Mouse (Mus musculus) thymus, adult 2 months (tissue): ENCODE measurements at regions not wholly inside any gene's neighbourhood (a gene's known extent, or its start where the extent isn't known, plus 50 kb on each side); places are given as distances from the start of the nearest gene placed in this dataset.

ENCODE experiments used
- DNase-seq: peaks from one replicate; pipeline ENCODE4 v3.0.0; 2021
- H3K27ac ChIP-seq: fragments of 200-500 bp; 2 replicates; pipeline ENCODE4 v1.5.1; 2012; ENCODE audit warnings: low read length, control low read depth; ENCODE audit not compliant: control insufficient read depth, insufficient read depth
- H3K27me3 ChIP-seq: fragments of 200-500 bp; 2 replicates; pipeline ENCODE4 v1.6.1; 2012; ENCODE audit warnings: mild to moderate bottlenecking, low read length, moderate library complexity, mixed read lengths; ENCODE audit not compliant: control insufficient read depth, insufficient read depth
- H3K36me3 ChIP-seq: fragments of 200-500 bp; 2 replicates; pipeline ENCODE4 v1.6.1; 2012; ENCODE audit warnings: mild to moderate bottlenecking, low read length, moderate library complexity; ENCODE audit not compliant: control insufficient read depth, insufficient read depth
- H3K4me1 ChIP-seq: fragments of 200-500 bp; replicated peaks from 2 replicates; pipeline ENCODE4 v1.6.1; 2012; ENCODE audit warnings: low read length; ENCODE audit not compliant: control insufficient read depth, insufficient read depth
- H3K4me3 ChIP-seq: fragments of 200-500 bp; 2 replicates; pipeline ENCODE4 v1.5.1; 2012; ENCODE audit warnings: mild to moderate bottlenecking, low read length, control low read depth, moderate library complexity; ENCODE audit not compliant: control insufficient read depth, insufficient read depth
- CTCF ChIP-seq: fragments of 200-500 bp; IDR thresholded peaks from 2 replicates; pipeline ENCODE4 v1.5.1; 2012; ENCODE audit warnings: mild to moderate bottlenecking, control low read depth, low read length, moderate library complexity, borderline replicate concordance; ENCODE audit not compliant: control insufficient read depth, poor library complexity, insufficient read depth; ENCODE audit errors: extremely low read depth
- POLR2A ChIP-seq: fragments of 200-500 bp; IDR thresholded peaks from 2 replicates; pipeline ENCODE4 v1.6.1; 2012; ENCODE audit warnings: mild to moderate bottlenecking, low read length, control low read depth, moderate library complexity; ENCODE audit not compliant: control insufficient read depth, poor library complexity, insufficient read depth; ENCODE audit errors: extremely low read depth
- WGBS: fragments of 180-500 bp; shearing (Covaris S2); methylation state at CpG from one replicate; pipeline ENCODE4 v1.1.7; 2018; 5-methylcytosine and 5-hydroxymethylcytosine counted together

DNA sequence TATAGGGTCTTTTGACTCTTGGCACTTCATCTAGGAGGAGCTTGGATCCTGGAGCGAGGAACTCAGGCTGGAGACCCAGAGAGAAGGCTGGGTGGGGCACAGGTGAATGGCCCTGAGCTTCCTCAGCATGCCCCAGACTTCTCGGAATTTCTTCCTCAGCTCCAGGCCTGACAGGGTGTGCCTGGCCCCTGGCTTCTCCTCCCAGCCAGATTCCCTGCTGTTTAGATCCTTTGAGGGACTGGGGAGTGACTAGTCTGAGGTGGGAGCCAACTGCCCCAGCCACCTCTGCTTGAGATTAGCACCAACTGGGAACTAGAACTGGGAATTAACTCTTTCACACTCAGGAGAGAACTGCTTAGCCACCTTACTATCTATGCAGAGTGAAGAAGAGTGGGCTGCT, 325.8 kb downstream of the Mllt3 start:
- no peak for DNase-seq
- WGBS = 86% methylated on average over 2 of the region's 2 CpGs
- Histone ChIP-seq H3K4me3 (no peak overlapping the region), H3K36me3 (no peaks in the 10 kb centered on the region), H3K27ac (no peak overlapping the region), H3K4me1 (no peaks in the 10 kb centered on the region), H3K27me3 (no peaks in the 10 kb centered on the region)
- TF ChIP-seq CTCF (no peak), POLR2A (no peak)

- Histone ChIP-seq H3K36me3 (no peaks in the 10 kb centered on the region), H3K27ac (no peak overlapping the region), H3K4me1 (no peaks in the 10 kb centered on the region), H3K27me3 (no peaks in the 10 kb centered on the region), H3K4me3 (no peak overlapping the region)
- TF ChIP-seq CTCF (no peak), POLR2A (no peak)
- no peak for DNase-seq
- WGBS = 85% methylated on average over 4 of the region's 4 CpGs
These were observed 330.3 kb downstream of the Mllt3 start for GRCm38 (mm10) chr4:87702834-87703233.

DNA sequence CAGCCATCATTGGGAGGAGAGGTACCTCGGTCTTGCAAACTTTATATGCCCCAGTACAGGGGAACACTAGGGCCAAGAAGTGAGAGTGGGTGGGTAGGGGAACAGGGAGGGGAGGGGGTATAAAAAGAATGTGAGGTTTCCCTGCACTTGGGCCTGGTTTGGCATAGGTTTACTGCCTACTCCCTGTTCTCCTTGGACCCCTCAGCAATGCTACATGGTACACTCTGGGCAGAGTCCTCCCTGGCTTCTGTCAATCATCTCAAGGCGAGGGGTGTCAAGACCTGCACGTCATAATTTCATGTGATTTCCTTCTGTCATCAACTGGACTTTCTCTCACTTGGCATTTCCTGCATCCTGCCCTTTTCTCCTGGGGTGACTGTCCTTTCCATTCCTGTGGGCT, 330.9 kb downstream of the Mllt3 start:
- Histone ChIP-seq H3K36me3 (no peaks in the 10 kb centered on the region), H3K4me1 (no peaks in the 10 kb centered on the region), H3K4me3 (no peak overlapping the region), H3K27ac (no peak overlapping the region), H3K27me3 (no peaks in the 10 kb centered on the region)
- 96% methylated on average over 3 of the region's 3 CpGs for WGBS
- no peak for DNase-seq
- TF ChIP-seq CTCF = no peak
- no peak for TF ChIP-seq POLR2A

DNA sequence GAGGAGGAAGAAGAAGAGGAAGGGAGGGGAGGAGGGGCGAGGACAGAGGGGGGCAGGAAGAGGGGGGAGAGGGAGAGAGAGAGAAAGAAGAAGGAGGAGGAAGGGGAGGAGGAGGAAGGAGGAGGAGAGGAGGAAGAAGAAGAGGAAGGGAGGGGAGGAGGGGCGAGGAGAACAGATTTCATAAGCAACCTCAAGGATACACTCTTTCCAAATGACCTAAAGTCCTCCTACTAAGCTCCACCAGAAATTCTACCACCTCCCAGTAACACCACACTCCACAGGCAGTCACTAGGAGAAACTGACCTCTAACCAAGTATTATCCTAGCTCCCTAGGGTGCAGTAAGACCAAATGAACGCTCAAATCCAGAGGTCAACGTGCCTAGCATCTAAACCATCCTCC, 332.1 kb downstream of the Mllt3 start:
- no peaks in the 10 kb centered on the region for H3K4me1 ChIP-seq
- TF ChIP-seq POLR2A (no peak), CTCF (no peak)
- H3K4me3 ChIP-seq = no peak overlapping the region
- no peaks in the 10 kb centered on the region for H3K36me3 ChIP-seq
- DNase-seq = no peak
- 59% methylated on average over 4 of the region's 4 CpGs for WGBS
- no peak overlapping the region for H3K27ac ChIP-seq
- H3K27me3 ChIP-seq = no peaks in the 10 kb centered on the region

DNA sequence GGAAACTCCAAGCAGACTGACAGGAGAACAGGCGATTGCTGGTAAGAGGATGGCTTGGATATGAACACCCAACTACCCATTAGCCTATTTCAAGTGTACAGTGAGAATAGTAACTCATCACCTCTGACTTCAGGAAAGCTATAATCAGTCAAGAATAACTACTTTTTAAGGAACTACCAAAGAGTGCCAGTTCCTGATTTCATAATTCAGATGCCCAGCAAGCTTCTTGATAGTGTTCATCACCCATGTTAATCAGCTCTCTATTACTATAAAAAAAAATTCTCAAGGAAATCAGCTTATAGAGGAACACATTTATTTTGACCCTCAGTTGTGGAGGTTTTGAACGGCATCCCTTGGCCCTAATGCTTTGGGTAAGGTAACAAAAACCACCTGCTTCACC, 332.7 kb downstream of the Mllt3 start:
- 51% methylated on average over 2 of the region's 2 CpGs for WGBS
- H3K27me3 ChIP-seq = no peaks in the 10 kb centered on the region
- H3K4me3 ChIP-seq = no peak overlapping the region
- no peak for DNase-seq
- no peak for TF ChIP-seq POLR2A
- TF ChIP-seq CTCF = no peak
- H3K36me3 ChIP-seq = no peaks in the 10 kb centered on the region
- H3K4me1 ChIP-seq = no peaks in the 10 kb centered on the region
- no peak overlapping the region for H3K27ac ChIP-seq

- Histone ChIP-seq H3K27me3 (no peaks in the 10 kb centered on the region), H3K4me3 (no peak overlapping the region), H3K36me3 (no peaks in the 10 kb centered on the region), H3K27ac (no peak overlapping the region), H3K4me1 (no peaks in the 10 kb centered on the region)
- 91% methylated on average over 4 of the region's 4 CpGs for WGBS
- DNase-seq = no peak
- TF ChIP-seq CTCF = no peak
- no peak for TF ChIP-seq POLR2A
These were observed 333.6 kb downstream of the Mllt3 start for GRCm38 (mm10) chr4:87699586-87699985.

DNA sequence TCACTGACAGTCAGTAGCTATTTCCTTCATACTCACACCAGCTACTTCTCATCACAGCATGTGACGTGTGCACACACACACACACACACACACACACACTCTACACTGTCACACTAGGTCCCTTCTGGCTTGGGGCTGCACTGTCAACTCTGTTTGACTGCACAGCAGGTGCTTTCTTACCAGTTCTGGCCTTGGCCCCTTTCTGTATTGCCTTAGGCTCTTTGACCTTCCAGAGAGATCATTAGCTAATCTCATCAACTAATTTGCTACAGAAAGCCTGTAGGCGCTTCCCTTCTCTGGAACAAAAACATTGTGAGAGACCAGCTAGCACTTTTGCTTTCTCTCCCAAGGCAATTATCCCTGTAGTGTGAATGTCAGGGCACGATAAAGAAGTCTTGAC, 334.4 kb downstream of the Mllt3 start:
- no peak overlapping the region for H3K4me3 ChIP-seq
- H3K27ac ChIP-seq = no peak overlapping the region
- no peaks in the 10 kb centered on the region for H3K4me1 ChIP-seq
- no peak for DNase-seq
- TF ChIP-seq CTCF = no peak
- no peak for TF ChIP-seq POLR2A
- WGBS = 87% methylated on average over 3 of the region's 3 CpGs
- H3K36me3 ChIP-seq = no peaks in the 10 kb centered on the region
- no peaks in the 10 kb centered on the region for H3K27me3 ChIP-seq
